Mouse (Mus musculus) hindbrain, embryonic 10.5 days (tissue): ENCODE results near the gene Lgi4. TPM values are rescaled to one million over a fixed set of nuclear protein-coding genes. Genes with fewer than 3 reads are reported as not detected.
A peak's percentile ranks its signal among the peaks of the same experiment; 100 is the strongest.

ENCODE experiments used
- DNase-seq: peaks from one replicate; pipeline ENCODE4 v3.0.0-alpha.2; 2017; ENCODE audit warnings: low spot score
- H3K27ac ChIP-seq: fragments of 300-500 bp; sonication (generic); 2 replicates; pipeline ENCODE4 v1.5.1; 2016; ENCODE audit warnings: mild to moderate bottlenecking, moderate library complexity
- H3K27me3 ChIP-seq: fragments of 300-500 bp; sonication (generic); 2 replicates; pipeline ENCODE4 v1.6.1; 2016; ENCODE audit warnings: mild to moderate bottlenecking; ENCODE audit not compliant: poor library complexity, insufficient read depth, severe bottlenecking
- H3K36me3 ChIP-seq: fragments of 300-500 bp; sonication (generic); 2 replicates; pipeline ENCODE4 v1.6.1; 2016; ENCODE audit warnings: mild to moderate bottlenecking, moderate library complexity
- H3K4me1 ChIP-seq: fragments of 300-500 bp; sonication (generic); replicated peaks from 2 replicates; pipeline ENCODE4 v1.6.1; 2016; ENCODE audit warnings: mild to moderate bottlenecking
- H3K4me3 ChIP-seq: fragments of 300-500 bp; sonication (generic); 2 replicates; pipeline ENCODE4 v1.5.1; 2016; ENCODE audit warnings: mild to moderate bottlenecking, moderate library complexity
- H3K9me3 ChIP-seq: fragments of 300-500 bp; sonication (generic); 2 replicates; pipeline ENCODE4 v1.6.1; 2016; ENCODE audit warnings: mild to moderate bottlenecking, moderate library complexity
- WGBS: fragments of 180-500 bp; shearing (Covaris S2); methylation state at CpG from one replicate; pipeline ENCODE4 v1.1.7; 2016; 5-methylcytosine and 5-hydroxymethylcytosine counted together
- polyA plus RNA-seq: library from polyadenylated mRNA; unstranded; fragments of >200 nt; fragmentation: Nextera tagmentation; extraction: Ambion mirVana; gene quantifications from 2 replicates; pipeline ENCODE4 v1.2.1, GENCODE M21; 2016

Lgi4 gene
- polyA plus RNA-seq, 1 experiment from 2014 or later = 2.3 TPM

DNA sequence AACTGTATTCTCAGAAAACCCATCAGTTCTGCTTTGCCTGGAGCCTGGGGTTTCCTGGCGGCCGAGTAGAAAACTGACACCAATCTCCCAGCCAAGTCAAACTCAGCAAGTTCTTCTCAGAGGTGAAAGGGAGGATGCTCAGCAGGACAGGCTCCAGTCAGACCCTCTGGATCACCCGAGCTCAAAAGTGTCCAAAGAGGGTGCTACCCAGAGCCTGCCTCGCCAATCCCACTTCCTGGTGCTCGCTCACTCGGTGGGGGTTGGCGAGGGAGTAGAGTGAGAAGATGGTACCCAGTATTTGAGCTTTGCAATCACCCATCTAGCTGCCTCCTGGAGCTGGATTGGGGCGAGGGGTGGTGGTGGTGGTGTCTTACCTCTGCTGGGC is 18.1 kb upstream of the Lgi4 start:
- Histone ChIP-seq H3K4me3 (0 out of 2 replicates have a peak overlapping the region, but pooled peaks have one; percentile 42), H3K36me3 (no peaks in the 10 kb centered on the region), H3K4me1 (peaks cover 14% of the 10 kb centered on the region), H3K27me3 (peaks cover 54% of the 10 kb centered on the region), H3K9me3 (no peaks in the 10 kb centered on the region), H3K27ac (no peak overlapping the region)
- DNase-seq = no peak
- WGBS = 36% methylated on average over 8 of the region's 8 CpGs

DNA sequence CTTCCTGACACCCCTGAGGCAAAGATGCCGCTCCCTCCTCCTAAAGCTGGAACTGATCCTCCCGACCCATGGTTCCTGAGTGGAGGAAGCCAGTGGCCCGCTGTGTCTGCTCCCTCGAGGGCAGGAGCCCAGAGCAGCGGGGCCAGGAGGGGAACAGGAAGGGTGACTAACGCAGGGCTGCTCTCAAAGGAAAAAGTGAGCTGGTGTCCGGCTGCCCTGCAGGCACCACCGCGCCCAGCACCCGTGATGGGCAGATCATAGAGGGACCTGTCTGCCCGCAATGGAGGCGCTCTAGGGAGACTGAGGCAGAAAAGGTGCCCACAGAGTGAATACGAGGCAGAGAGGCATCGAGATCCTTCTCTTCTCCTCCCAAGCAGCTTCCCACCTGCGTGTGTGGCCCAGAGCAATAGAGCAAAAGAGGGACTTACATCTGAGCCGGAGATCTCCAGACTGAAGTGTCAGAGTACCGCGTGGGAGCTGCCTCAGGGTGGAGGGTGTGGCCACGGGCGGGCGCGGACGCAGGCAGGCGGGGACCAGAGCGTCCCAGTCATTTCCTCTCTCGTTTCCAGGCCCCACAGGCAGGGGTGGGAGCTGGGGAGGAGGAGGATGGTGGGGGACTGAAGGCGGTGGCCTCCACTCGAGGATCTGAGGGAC is 17.4 kb upstream of the Lgi4 start:
- no peaks in the 10 kb centered on the region for H3K36me3 ChIP-seq
- DNase-seq = no peak
- peaks cover 14% of the 10 kb centered on the region for H3K4me1 ChIP-seq
- whole genome bisulfite sequencing = 4% methylated on average over 28 of the region's 28 CpGs
- no peaks in the 10 kb centered on the region for H3K9me3 ChIP-seq
- H3K4me3 ChIP-seq = peak overlapping the region; percentile 42
- H3K27ac ChIP-seq = peak overlapping the region; percentile 40
- H3K27me3 ChIP-seq = peaks cover 57% of the 10 kb centered on the region

DNA sequence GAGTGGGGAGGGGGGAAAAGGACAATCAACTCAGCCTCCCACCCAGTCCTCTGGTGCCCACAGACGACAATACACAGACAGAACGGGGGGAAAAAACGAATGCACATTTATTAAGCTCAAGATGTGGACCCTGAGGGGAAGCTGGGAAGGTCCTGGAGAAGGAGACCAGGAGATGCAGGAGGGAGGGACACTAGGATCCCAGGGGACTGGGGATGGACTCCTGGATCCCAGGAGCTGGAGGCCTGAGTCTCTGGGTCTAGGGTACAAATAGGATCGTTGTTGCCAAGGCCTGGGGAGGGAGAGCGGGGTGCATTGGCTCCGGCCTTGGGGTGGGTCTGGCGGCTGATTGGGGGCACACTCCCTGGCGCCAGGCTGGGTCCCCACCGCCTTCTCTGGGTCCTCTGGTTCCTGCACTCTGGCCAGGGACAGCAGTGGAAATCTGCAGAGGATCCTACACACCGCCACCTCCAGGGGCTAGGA is 16.7 kb upstream of the Lgi4 start, which contains the start of gene Fxyd5:
TSS of gene Fxyd5 (minus strand) at position 51 of the 480 bp plus-strand sequence.
- peaks cover 14% of the 10 kb centered on the region for H3K4me1 ChIP-seq
- H3K36me3 ChIP-seq = no peaks in the 10 kb centered on the region
- peak within 1 kb of the TSS; percentile 40 for H3K27ac ChIP-seq
- 40% methylated on average over 10 of the region's 10 CpGs for WGBS
- H3K9me3 ChIP-seq = no peaks in the 10 kb centered on the region
- H3K27me3 ChIP-seq = peaks cover 64% of the 10 kb centered on the region
- peak within 1 kb of the TSS; percentile 42 for H3K4me3 ChIP-seq
- DNase-seq = no peak

DNA sequence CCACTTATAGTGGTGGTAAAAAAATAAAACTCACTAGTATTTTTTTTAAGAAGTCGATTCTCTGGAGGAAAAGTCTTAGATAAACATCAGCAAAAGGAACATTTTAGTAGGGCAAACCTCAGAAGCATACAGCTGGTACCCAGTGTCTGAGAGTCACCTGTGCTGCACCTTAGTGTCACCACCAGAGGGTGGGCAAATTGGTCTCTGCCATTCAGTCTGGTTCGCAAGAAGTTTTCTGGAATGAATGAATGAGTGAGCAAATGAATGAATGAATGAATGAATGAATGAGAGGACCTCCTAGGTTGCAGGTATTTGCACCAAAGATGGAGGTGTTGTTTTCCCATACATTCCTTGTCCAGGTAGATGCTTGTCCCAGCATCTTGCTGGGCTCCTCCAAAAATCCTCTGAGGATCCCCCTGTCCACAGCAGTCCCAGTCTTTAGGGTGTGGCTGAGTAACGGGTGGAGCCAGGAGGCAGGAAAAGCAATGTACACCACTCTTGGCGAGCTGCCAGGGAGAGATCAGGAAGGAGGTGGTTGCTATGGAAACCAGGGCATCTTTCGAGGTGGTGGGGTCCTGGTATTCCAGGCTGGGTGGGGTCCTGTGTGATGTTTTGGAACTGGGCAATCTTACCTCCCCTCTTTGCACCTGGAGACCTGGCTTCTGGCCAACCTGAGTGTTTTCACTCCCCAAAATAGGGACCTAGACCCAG is 9.9 kb upstream of the Lgi4 start:
- no peaks in the 10 kb centered on the region for H3K36me3 ChIP-seq
- H3K9me3 ChIP-seq = no peaks in the 10 kb centered on the region
- peak overlapping the region; percentile 38; the same call in 1 of the 2 replicates for H3K4me3 ChIP-seq
- 24% methylated on average over 5 of the region's 5 CpGs for WGBS
- H3K4me1 ChIP-seq = peaks cover 50% of the 10 kb centered on the region
- no peak for DNase-seq
- H3K27ac ChIP-seq = no peak overlapping the region
- H3K27me3 ChIP-seq = peaks cover 89% of the 10 kb centered on the region

DNA sequence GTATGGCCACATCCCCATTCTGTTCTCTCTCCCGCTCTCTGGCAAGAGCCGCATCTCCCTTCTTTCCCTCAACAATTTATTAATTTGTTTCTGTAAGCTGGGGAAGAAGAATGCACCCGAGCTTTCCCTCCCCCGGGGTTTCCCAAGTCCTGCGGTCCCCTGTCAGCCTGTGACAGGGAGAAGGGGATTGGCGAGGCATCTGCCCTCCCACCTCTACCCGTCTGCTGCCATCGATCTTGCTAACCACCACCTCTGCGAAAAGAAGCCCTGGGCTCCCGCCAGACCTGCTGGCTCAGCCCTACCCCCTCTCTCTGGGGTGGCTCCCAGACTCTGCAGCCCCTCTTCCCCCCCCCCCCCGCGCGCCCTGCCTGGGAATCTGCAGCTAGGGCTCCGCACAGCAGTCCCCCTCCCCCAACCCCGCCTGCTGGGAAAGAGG is 9.3 kb upstream of the Lgi4 start:
- no peaks in the 10 kb centered on the region for H3K36me3 ChIP-seq
- H3K27ac ChIP-seq = 0 out of 2 replicates have a peak overlapping the region, but pooled peaks have one; percentile 23
- peaks cover 55% of the 10 kb centered on the region for H3K4me1 ChIP-seq
- no peak for DNase-seq
- no peaks in the 10 kb centered on the region for H3K9me3 ChIP-seq
- peaks cover 89% of the 10 kb centered on the region for H3K27me3 ChIP-seq
- H3K4me3 ChIP-seq = peak overlapping the region; percentile 38
- under 1% methylated on average over 12 of the region's 15 CpGs for WGBS

DNA sequence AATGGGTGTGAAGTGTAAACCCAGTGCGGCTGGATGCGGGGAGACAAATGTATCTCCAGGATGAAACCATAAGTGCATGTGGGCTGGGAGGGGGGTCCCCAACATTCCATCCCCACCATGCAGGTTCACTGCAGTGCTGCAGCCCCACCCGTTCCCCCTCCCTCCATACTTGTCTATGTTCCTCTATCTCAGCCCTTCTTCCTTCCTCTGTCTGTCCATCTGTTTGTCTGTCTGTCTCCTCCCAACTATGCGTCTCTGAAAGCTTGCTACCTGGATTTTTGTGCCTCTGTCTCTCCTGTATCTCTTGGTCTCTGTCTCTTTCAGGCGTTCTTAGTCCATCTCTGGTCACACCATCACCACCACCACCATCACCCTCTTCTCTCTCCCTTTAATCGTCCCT is 8.7 kb upstream of the Lgi4 start:
- H3K4me3 ChIP-seq = peak overlapping the region; percentile 38; the same call in 1 of the 2 replicates
- H3K27me3 ChIP-seq = peaks cover 86% of the 10 kb centered on the region
- no peaks in the 10 kb centered on the region for H3K9me3 ChIP-seq
- no peak for DNase-seq
- peaks cover 62% of the 10 kb centered on the region for H3K4me1 ChIP-seq
- H3K27ac ChIP-seq = no peak overlapping the region
- 5% methylated on average over 6 of the region's 6 CpGs for WGBS
- H3K36me3 ChIP-seq = no peaks in the 10 kb centered on the region

DNA sequence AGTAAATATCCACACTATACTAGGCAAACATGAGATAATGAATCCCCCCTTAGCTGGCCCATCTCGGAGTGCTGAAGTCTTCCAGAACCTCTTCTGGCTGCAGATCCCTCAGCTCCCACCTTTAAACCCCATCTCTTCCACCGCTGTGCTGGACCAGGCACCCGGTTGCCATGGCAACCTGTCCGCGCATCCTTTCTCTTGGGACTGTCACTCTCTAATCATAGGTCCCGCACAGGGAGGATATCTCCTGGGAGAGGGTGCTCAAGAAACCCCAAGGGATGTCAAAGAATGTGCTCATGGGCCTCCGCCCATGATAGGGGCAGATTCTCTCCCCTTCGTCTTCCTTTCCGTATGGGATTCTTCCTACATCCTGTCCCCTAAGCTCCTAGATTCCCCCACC is 8.2 kb upstream of the Lgi4 start:
- DNase-seq = no peak
- Histone ChIP-seq H3K36me3 (no peaks in the 10 kb centered on the region), H3K4me3 (peak overlapping the region; percentile 33; the same call in 1 of the 2 replicates), H3K4me1 (peaks cover 66% of the 10 kb centered on the region), H3K9me3 (no peaks in the 10 kb centered on the region), H3K27ac (no peak overlapping the region), H3K27me3 (peaks cover 86% of the 10 kb centered on the region)
- 5% methylated on average over 9 of the region's 9 CpGs for WGBS

DNA sequence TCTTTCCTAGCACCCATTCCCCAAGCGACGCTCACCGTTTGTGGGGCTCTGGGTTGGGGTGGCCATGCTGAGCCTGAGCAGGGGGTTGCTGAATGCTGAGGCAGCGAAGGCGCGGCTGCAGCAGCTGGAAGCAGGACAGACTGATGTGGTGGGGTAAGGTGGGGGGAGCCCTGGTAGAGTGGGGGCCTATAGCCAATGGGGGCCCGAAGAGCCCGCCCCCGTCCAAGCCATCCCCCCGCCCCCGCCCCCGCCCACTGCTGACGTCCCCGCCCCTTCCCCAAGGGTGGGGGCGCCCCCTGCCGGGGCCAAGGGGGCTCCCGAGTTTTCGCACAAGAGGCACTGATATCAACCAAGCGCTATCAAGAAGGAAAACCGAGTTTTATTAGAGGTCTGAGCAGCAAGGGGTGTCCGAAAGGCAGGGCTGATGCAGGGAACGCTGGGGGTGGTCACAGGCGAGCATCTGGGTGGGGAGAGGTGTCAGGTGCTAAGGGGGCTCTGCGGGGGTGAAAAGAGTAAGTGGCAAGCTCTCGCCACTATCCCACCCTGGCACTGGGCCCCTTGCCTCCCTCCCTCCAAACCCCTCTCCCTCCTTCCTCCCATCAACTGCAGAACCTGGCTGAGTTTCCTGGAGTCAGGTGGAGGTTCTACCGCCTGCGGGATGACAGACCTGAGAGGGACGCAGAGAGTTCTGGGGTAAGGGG is 7.7 kb upstream of the Lgi4 start, which contains the start of gene Fxyd7:
TSS of gene Fxyd7 (minus strand) at position 147 of the 701 bp plus-strand sequence.
- H3K4me1 ChIP-seq = peaks cover 68% of the 10 kb centered on the region
- H3K27ac ChIP-seq = no peak within 1 kb of the TSS
- H3K36me3 ChIP-seq = no peaks in the 10 kb centered on the region
- H3K4me3 ChIP-seq = peak within 1 kb of the TSS; percentile 38
- WGBS = 1% methylated on average over 28 of the region's 28 CpGs
- DNase-seq = no peak
- peaks cover 83% of the 10 kb centered on the region for H3K27me3 ChIP-seq
- no peaks in the 10 kb centered on the region for H3K9me3 ChIP-seq

DNA sequence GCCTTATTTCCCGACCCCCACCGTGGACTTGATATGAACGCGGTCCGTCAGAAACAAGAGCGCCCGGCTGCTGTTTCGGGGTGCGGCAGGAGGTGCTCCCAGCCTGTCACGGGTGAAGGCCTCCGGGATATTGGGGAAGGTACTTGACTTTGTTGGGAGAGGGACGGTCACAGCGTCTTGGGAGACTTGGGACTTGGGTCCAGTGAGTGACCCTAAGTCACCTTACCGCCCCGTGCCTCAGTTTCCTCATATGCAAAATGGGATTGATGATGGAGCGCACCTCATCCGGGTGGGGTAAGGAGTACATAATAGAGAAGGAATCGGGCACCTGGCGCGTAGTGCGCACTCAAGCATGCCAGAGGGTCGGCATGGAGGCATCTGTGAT is 6.9 kb upstream of the Lgi4 start:
- Histone ChIP-seq H3K36me3 (no peaks in the 10 kb centered on the region), H3K9me3 (no peaks in the 10 kb centered on the region), H3K27me3 (peaks cover 78% of the 10 kb centered on the region), H3K27ac (no peak overlapping the region), H3K4me3 (peak overlapping the region; percentile 33), H3K4me1 (peaks cover 68% of the 10 kb centered on the region)
- DNase-seq = no peak
- 2% methylated on average over 22 of the region's 22 CpGs for WGBS

DNA sequence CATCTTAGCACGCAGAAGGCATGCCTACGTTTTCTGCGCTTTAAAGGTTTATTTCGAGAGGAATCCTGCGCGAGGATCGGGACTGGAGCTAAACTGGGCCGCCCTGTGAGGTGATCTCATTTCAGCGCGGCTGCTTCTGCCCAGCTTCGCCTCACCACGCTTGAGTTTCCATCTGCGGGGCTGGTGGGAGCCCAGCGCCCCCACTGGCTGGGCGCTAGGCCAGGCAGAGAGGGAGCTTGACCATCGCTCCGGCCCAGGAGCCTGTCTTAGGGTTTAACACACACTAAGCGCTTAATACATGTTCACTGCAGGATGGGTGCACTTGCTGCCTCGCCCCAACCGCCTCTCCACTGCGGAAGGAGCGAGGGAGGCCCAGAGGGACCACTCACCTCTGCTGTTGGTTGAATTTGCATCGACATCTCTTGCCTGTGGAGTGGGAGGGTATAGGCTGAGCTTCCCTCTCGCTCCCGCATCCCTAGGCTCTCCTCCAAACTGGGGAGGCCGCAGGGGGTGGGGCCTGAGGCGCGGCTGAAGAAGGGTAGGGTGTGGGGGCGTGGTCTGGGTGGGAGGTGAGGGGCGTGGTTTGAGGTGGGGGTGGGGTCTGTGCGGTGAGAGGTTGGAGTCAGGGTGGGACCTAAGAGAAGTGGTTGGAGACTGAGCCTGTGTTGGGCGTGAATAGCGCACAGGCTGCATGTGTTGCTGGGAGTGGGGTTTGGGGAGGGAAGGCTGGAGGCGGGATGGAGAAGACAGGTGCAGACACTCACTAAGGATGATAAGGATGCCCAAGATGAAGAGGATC is 6.3 kb upstream of the Lgi4 start:
- Histone ChIP-seq H3K27me3 (peaks cover 72% of the 10 kb centered on the region), H3K27ac (no peak overlapping the region; the same call in 1 of the 2 replicates), H3K9me3 (no peaks in the 10 kb centered on the region), H3K4me1 (peaks cover 68% of the 10 kb centered on the region), H3K36me3 (no peaks in the 10 kb centered on the region), H3K4me3 (peak overlapping the region; percentile 33)
- whole genome bisulfite sequencing = 1% methylated on average over 34 of the region's 34 CpGs
- peak; percentile 51 for DNase-seq

DNA sequence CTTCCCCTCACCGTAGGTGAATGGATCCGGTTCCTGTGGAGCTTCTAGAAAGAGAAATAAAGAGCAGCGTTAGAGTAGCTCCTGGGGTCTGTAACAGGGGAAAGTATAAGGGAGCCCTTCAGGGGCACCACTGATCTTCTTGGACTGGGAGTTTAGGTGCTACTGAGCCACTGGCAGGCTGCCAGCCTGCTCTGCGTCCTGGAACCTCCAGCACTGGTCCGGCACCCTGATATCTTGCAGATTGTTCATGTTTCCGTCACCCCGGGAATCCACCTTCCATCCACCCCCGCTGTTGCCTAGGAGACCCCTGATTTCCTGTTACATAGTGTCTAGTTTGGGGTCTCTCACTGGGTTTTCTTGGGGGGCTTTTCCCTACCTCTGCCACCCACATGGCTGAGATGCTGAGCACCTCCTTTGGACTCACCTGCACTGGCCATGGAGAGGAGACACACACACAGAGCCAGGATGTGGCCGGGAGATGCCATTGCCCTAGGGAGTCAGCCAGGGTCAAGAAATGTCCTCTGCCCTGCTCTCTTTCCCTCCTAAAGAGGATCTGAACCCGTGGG is 5.2 kb upstream of the Lgi4 start:
- WGBS = 34% methylated on average over 10 of the region's 10 CpGs
- no peak overlapping the region for H3K27ac ChIP-seq

More for the DNA sequence above, 5.2 kb upstream of the Lgi4 start:
- peaks cover 61% of the 10 kb centered on the region for H3K27me3 ChIP-seq
- H3K4me1 ChIP-seq = peaks cover 68% of the 10 kb centered on the region
- no peaks in the 10 kb centered on the region for H3K36me3 ChIP-seq
- no peaks in the 10 kb centered on the region for H3K9me3 ChIP-seq
- DNase-seq = no peak
- no peak overlapping the region for H3K4me3 ChIP-seq
